Mouse (Mus musculus): ENCODE results near the gene Gm13090. TPM values are rescaled to one million over a fixed set of nuclear protein-coding genes. Genes with fewer than 3 reads are reported as not detected.

Gm13090 gene
- total and polyA plus RNA-seq, 3 experiments = 0.34 to 0.41 TPM; not detected in 1

DNA sequence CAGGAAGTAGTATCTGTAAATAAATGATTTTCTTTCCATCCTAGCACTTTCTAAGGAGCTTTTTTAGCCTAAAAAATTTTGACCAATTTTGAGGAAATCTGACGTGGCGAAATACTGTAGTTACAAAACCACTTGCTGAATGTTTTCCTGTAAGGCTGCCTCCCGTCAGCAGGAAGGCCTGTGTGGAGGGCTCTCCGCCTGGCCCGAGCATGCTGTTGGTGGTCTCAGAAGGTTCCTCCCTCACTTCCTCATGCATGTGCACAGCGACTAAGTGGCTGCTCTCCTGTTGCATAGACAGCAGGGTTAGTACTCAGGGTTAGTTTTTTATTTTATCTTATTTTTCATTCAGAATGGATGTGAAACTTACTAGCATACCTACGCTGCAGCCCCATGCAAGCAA, 18.4 kb upstream of the Gm13090 start:
- Histone ChIP-seq H3K4me1 (ENCODE audit: control insufficient read depth, insufficient read depth, low read length) (no peaks in the 10 kb centered on the region), H3K79me2 (replicated peaks; ENCODE audit: control insufficient read depth, insufficient read depth, low read length) (no peaks in the 10 kb centered on the region), H3K36me3 (ENCODE audit: control insufficient read depth, insufficient read depth, low read length) (no peaks in the 10 kb centered on the region), H3K27me3 (ENCODE audit: control insufficient read depth, insufficient read depth, low read length) (no peaks in the 10 kb centered on the region), H3K9ac (ENCODE audit: low read depth, low read length) (no peak overlapping the region), H3K4me3 (no peak overlapping the region), H3K27ac (no peak overlapping the region)
- WGBS = 69% methylated on average over 7 of the region's 7 CpGs
- DNase-seq = no peak
- TF ChIP-seq CTCF (IDR thresholded peaks at IDR 0.05) (no peak), POLR2A (IDR thresholded peaks at IDR 0.05; ENCODE audit: insufficient read depth, low read depth, low read length) (no peak), EP300 (IDR thresholded peaks at IDR 0.05; ENCODE audit: insufficient read depth, low read depth, low read length) (no peak)
- intact Hi-C loops (cut with DNase I) = no loop called here

GRCm38 (mm10) chr4:151073108-151073744, 16.1 kb upstream of the Gm13090 start:
- TF ChIP-seq CTCF (IDR thresholded peaks at IDR 0.05) (peak; percentile 94), POLR2A (IDR thresholded peaks at IDR 0.05; ENCODE audit: insufficient read depth, low read depth, low read length) (no peak), EP300 (IDR thresholded peaks at IDR 0.05; ENCODE audit: insufficient read depth, low read depth, low read length) (peak; percentile 74; the same call in 1 of the 2 replicates)
- Histone ChIP-seq H3K36me3 (ENCODE audit: control insufficient read depth, insufficient read depth, low read length) (no peaks in the 10 kb centered on the region), H3K4me1 (ENCODE audit: control insufficient read depth, insufficient read depth, low read length) (no peaks in the 10 kb centered on the region), H3K79me2 (replicated peaks; ENCODE audit: control insufficient read depth, insufficient read depth, low read length) (no peaks in the 10 kb centered on the region), H3K9ac (ENCODE audit: low read depth, low read length) (no peak overlapping the region), H3K27me3 (ENCODE audit: control insufficient read depth, insufficient read depth, low read length) (no peaks in the 10 kb centered on the region), H3K4me3 (no peak overlapping the region), H3K27ac (no peak overlapping the region)
- peak; percentile 59 to 66 for DNase-seq
- 42% methylated on average over 13 of the region's 13 CpGs for WGBS
- intact Hi-C loops (cut with DNase I) = loop anchor here (1.0 to 2.0 kb wide), 2 partner anchors 56 to 68 kb away; no protein-coding TSS in a partner anchor

DNA sequence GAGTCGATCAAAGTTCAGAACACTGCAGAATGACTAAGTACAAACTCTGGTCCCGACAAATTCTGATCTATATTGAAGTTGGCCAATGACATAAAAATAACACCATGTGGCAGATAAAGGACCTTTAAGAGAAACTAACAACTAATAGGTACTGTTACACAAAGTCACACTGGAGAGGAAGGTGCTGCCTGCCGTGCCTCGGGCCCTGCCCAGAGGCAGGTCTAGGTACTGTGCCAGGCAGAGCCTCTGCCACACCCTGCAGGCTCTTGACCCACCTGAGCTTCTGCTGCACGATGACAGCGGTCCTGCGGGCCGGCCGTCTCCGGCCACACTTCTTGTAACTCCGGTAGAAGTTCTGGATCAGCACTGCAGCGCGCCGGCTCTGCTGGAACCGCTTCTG, 14.6 kb upstream of the Gm13090 start:
- H3K27ac ChIP-seq = no peak overlapping the region
- no peaks in the 10 kb centered on the region for H3K36me3 ChIP-seq (ENCODE audit: control insufficient read depth, insufficient read depth, low read length)
- intact Hi-C loops (cut with DNase I) = no loop called here
- H3K4me1 ChIP-seq (ENCODE audit: control insufficient read depth, insufficient read depth, low read length) = no peaks in the 10 kb centered on the region
- no peak for TF ChIP-seq EP300 (IDR thresholded peaks at IDR 0.05; ENCODE audit: insufficient read depth, low read depth, low read length)
- TF ChIP-seq POLR2A (IDR thresholded peaks at IDR 0.05; ENCODE audit: insufficient read depth, low read depth, low read length) = no peak
- TF ChIP-seq CTCF (IDR thresholded peaks at IDR 0.05) = no peak
- no peak overlapping the region for H3K9ac ChIP-seq (ENCODE audit: low read depth, low read length)
- no peaks in the 10 kb centered on the region for H3K79me2 ChIP-seq (replicated peaks; ENCODE audit: control insufficient read depth, insufficient read depth, low read length)
- no peak for DNase-seq
- 66% methylated on average over 15 of the region's 15 CpGs for WGBS
- no peaks in the 10 kb centered on the region for H3K27me3 ChIP-seq (ENCODE audit: control insufficient read depth, insufficient read depth, low read length)
- no peak overlapping the region for H3K4me3 ChIP-seq

DNA sequence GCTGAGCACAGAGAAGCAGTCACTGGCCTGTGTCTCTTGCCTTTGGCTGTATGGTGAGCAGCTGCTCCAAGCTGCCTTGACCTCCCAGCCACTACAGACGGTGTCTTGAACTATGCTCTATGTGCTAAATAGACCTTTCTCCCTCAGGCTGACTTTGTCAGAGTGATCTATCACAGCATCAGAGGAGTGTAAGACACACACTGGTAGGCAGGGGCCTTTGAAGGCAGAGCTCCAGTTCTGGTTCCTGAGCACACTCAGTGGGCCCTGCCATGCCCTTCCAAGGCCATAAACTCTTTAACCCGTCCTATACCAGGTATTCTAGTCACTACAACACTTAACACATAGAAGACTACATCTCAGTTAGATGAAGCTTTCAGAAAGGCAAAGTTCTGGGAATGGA, 8.0 kb upstream of the Gm13090 start:
- H3K9ac ChIP-seq (ENCODE audit: low read depth, low read length) = no peak overlapping the region
- intact Hi-C loops (cut with DNase I) = no loop called here
- H3K4me3 ChIP-seq = no peak overlapping the region
- H3K27me3 ChIP-seq (ENCODE audit: control insufficient read depth, insufficient read depth, low read length) = no peaks in the 10 kb centered on the region
- no peak for DNase-seq
- 68% methylated on average over 2 of the region's 2 CpGs for WGBS
- H3K79me2 ChIP-seq (replicated peaks; ENCODE audit: control insufficient read depth, insufficient read depth, low read length) = no peaks in the 10 kb centered on the region
- H3K36me3 ChIP-seq (ENCODE audit: control insufficient read depth, insufficient read depth, low read length) = no peaks in the 10 kb centered on the region; the same call in 1 of the 2 replicates
- no peak for TF ChIP-seq CTCF (IDR thresholded peaks at IDR 0.05)
- TF ChIP-seq EP300 (IDR thresholded peaks at IDR 0.05; ENCODE audit: insufficient read depth, low read depth, low read length) = no peak
- no peak for TF ChIP-seq POLR2A (IDR thresholded peaks at IDR 0.05; ENCODE audit: insufficient read depth, low read depth, low read length)
- H3K27ac ChIP-seq = peak overlapping the region; percentile 84; the same call in 1 of the 2 replicates
- no peaks in the 10 kb centered on the region; the same call in 1 of the 2 replicates for H3K4me1 ChIP-seq (ENCODE audit: control insufficient read depth, insufficient read depth, low read length)

DNA sequence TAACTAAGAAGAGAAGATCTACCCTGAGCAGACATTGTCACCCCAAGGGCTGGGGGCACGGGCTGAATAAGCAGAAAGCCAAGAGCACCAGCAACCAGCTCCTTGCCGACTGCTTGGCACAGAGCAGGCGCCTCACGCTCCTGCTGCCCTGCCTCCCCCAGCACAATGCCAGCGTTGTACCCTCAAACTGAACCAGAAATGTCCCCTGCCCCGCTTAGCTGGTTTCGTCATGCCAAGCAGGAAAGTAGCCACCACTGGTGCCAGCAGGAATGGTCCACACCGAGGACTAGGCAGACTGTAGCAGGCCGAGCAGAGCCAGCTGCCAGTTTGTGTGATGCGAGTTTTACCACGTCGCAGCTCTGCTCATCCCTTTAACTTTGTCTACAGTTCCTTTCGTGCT, 7.4 kb upstream of the Gm13090 start:
- intact Hi-C loops (cut with DNase I) = no loop called here
- DNase-seq = no peak
- TF ChIP-seq POLR2A (IDR thresholded peaks at IDR 0.05; ENCODE audit: insufficient read depth, low read depth, low read length) = no peak
- TF ChIP-seq EP300 (IDR thresholded peaks at IDR 0.05; ENCODE audit: insufficient read depth, low read depth, low read length) = no peak
- no peak for TF ChIP-seq CTCF (IDR thresholded peaks at IDR 0.05)
- Histone ChIP-seq H3K27me3 (ENCODE audit: control insufficient read depth, insufficient read depth, low read length) (no peaks in the 10 kb centered on the region), H3K9ac (ENCODE audit: low read depth, low read length) (peak overlapping the region; percentile 3; the same call in 1 of the 2 replicates), H3K4me3 (no peak overlapping the region), H3K79me2 (replicated peaks; ENCODE audit: control insufficient read depth, insufficient read depth, low read length) (no peaks in the 10 kb centered on the region), H3K27ac (peak overlapping the region; percentile 84), H3K36me3 (ENCODE audit: control insufficient read depth, insufficient read depth, low read length) (no peaks in the 10 kb centered on the region; the same call in 1 of the 2 replicates), H3K4me1 (ENCODE audit: control insufficient read depth, insufficient read depth, low read length) (no peaks in the 10 kb centered on the region; the same call in 1 of the 2 replicates)
- 71% methylated on average over 13 of the region's 13 CpGs for WGBS

- TF ChIP-seq CTCF (IDR thresholded peaks at IDR 0.05) (no peak), EP300 (IDR thresholded peaks at IDR 0.05; ENCODE audit: insufficient read depth, low read depth, low read length) (peak; percentile 91), POLR2A (IDR thresholded peaks at IDR 0.05; ENCODE audit: insufficient read depth, low read depth, low read length) (no peak)
- Histone ChIP-seq H3K79me2 (replicated peaks; ENCODE audit: control insufficient read depth, insufficient read depth, low read length) (no peaks in the 10 kb centered on the region), H3K27ac (peak overlapping the region; percentile 84), H3K36me3 (ENCODE audit: control insufficient read depth, insufficient read depth, low read length) (no peaks in the 10 kb centered on the region; the same call in 1 of the 2 replicates), H3K4me1 (ENCODE audit: control insufficient read depth, insufficient read depth, low read length) (no peaks in the 10 kb centered on the region; the same call in 1 of the 2 replicates), H3K9ac (ENCODE audit: low read depth, low read length) (peak overlapping the region; percentile 30; the same call in 1 of the 2 replicates), H3K27me3 (ENCODE audit: control insufficient read depth, insufficient read depth, low read length) (no peaks in the 10 kb centered on the region), H3K4me3 (no peak overlapping the region)
- intact Hi-C loops (cut with DNase I) = no loop called here
- peak in 1 of 2 experiments; percentile 66 for DNase-seq
- WGBS = 53% methylated on average over 5 of the region's 5 CpGs
Observed at GRCm38 (mm10) chr4:151083027-151083426, 6.3 kb upstream of the Gm13090 start.
